Mouse (Mus musculus): ENCODE data around the gene Fkbp4. TPM values are rescaled to one million over a fixed set of nuclear protein-coding genes. Genes with fewer than 3 reads are reported as not detected.

The Fkbp4 gene
- polyA plus RNA-seq, 1 experiment from 2014 or later, result 612 TPM

DNA sequence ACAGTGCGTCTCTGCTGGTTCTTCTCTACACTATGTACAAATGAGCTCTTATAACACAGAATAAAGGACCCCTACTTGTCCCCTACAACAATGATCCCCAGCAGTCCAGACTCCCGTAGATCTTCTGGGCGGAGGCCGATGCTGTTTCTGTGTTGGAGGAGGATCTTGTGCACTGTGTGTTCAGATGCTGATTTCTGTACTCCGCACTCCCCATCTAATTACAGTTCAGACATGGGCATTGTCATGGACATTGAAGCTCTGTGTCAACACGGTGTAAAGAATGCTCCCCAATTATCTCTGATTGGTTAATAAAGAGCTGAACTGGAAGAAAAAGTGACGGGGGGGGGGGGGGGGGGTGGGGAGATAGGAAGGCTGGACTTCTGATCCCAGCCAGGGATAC, 27.6 kb upstream of the Fkbp4 start:
- H3K4me2 ChIP-seq (ENCODE audit: low read depth, low read length), result no peak overlapping the region
- ATAC-seq (replicated peaks; ENCODE audit: insufficient number of reproducible peaks, low FRiP score, low TSS enrichment, low read depth) (0 out of 2 replicates have a peak, but pooled peaks have one; percentile 29), DNase-seq (ENCODE audit: low spot score) (no peak)
- H3K9ac ChIP-seq (replicated peaks; ENCODE audit: low read length), result no peak overlapping the region
- no peaks in the 10 kb centered on the region for H3K4me1 ChIP-seq (ENCODE audit: control insufficient read depth, insufficient read depth, low read length)
- no peaks in the 10 kb centered on the region for H3K27me3 ChIP-seq (ENCODE audit: control insufficient read depth, insufficient read depth, low read length)
- no peaks in the 10 kb centered on the region for H3K36me3 ChIP-seq (replicated peaks; ENCODE audit: control insufficient read depth, insufficient read depth, low read depth, low read length)
- H3K27ac ChIP-seq (replicated peaks; ENCODE audit: low read depth, low read length), result no peak overlapping the region
- no peak overlapping the region for H3K4me3 ChIP-seq (ENCODE audit: low read depth, low read length)
- 32% methylated on average over 6 of the region's 7 CpGs for WGBS
- H3K9me3 ChIP-seq (replicated peaks; ENCODE audit: control insufficient read depth, low read length), result no peaks in the 10 kb centered on the region

DNA sequence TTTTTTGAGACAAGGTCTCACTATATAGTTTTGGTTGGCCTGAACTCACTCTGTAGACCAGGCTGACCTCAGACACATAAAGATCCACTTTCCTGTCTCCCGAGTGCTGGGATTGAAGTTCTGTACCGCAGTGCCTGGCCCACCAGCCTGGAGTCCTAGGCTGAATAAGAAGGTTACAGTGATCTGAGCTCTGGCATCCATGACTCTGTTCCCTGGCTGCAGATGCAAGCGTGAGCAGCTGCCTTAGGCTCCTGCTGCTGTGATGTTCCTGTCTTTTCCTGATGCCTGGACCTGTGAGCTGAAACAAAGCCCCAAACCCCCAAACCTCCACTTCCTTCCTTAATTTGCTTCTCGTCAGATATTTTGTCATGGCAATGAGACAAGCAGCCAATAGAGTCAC, 26.5 kb upstream of the Fkbp4 start:
- Histone ChIP-seq H3K27me3 (ENCODE audit: control insufficient read depth, insufficient read depth, low read length) (no peaks in the 10 kb centered on the region), H3K9ac (replicated peaks; ENCODE audit: low read length) (no peak overlapping the region), H3K27ac (replicated peaks; ENCODE audit: low read depth, low read length) (no peak overlapping the region), H3K36me3 (replicated peaks; ENCODE audit: control insufficient read depth, insufficient read depth, low read depth, low read length) (no peaks in the 10 kb centered on the region), H3K9me3 (replicated peaks; ENCODE audit: control insufficient read depth, low read length) (no peaks in the 10 kb centered on the region), H3K4me1 (ENCODE audit: control insufficient read depth, insufficient read depth, low read length) (no peaks in the 10 kb centered on the region), H3K4me2 (ENCODE audit: low read depth, low read length) (no peak overlapping the region), H3K4me3 (ENCODE audit: low read depth, low read length) (no peak overlapping the region)
- DNase-seq (ENCODE audit: low spot score) (no peak), ATAC-seq (replicated peaks; ENCODE audit: insufficient number of reproducible peaks, low FRiP score, low TSS enrichment, low read depth) (no peak)
- 69% methylated on average over 4 of the region's 4 CpGs for WGBS

DNA sequence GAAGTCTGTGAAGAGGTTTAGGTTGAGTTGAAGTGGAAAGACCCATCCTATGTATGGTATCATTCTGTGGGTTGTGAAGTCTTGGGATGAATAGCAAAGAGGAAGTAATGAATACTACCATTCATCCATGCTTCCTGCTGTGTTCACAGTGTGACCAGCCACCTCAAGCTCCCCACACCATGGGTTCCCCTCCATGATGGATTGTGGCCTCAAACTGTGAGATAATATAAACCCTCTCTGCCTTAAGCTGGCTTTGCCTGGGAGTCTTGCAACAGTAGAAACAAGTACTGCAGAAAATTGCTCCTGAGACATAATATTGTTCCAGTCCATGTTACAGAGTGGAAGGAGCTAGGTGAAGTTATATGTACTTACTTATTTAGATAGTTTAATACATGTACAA, 23.1 kb upstream of the Fkbp4 start:
- no peak for DNase-seq (ENCODE audit: low spot score)
- Histone ChIP-seq H3K9me3 (replicated peaks; ENCODE audit: control insufficient read depth, low read length) (no peaks in the 10 kb centered on the region), H3K9ac (replicated peaks; ENCODE audit: low read length) (no peak overlapping the region), H3K36me3 (replicated peaks; ENCODE audit: control insufficient read depth, insufficient read depth, low read depth, low read length) (no peaks in the 10 kb centered on the region), H3K4me2 (ENCODE audit: low read depth, low read length) (no peak overlapping the region), H3K27me3 (ENCODE audit: control insufficient read depth, insufficient read depth, low read length) (no peaks in the 10 kb centered on the region), H3K4me1 (ENCODE audit: control insufficient read depth, insufficient read depth, low read length) (no peaks in the 10 kb centered on the region), H3K27ac (replicated peaks; ENCODE audit: low read depth, low read length) (no peak overlapping the region), H3K4me3 (ENCODE audit: low read depth, low read length) (no peak overlapping the region)
- ATAC-seq (replicated peaks; ENCODE audit: insufficient number of reproducible peaks, low FRiP score, low TSS enrichment, low read depth), result no peak

DNA sequence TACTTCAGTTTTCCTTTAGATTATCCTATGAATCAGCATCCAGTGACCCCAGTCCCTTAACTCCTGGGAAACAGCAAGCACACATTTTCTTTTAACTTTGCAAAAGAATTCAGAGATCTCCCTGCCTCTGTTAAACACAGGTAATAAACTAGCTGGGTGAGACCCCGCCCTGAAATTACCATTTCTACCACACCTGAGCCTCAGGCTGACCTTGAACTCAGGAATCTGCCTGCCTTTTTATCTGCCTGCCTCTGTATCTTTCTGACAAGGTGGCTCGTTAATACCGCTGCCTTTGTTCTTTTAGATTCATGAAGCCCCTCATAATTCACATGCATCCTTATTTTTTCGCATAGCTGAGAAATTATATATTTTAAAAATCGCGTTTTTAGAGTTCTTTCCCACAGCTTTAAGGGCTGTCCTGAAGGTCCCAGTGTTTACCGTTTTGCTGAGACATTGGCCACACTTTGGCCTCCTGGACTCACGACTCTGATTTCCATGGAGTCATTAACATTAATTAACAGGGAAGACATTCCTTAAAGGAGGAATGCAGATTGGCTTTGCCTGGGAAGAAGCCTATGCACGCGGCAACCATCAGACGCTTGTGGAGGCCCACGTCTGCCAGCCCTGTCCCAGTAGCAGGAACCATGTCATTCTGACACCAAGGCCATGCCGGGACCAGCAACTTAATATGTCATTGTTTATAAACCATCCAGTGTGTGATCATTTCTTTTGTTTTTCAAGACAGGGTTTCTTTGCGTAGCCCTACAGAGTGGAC, 22.4 kb upstream of the Fkbp4 start:
- H3K4me1 ChIP-seq (ENCODE audit: control insufficient read depth, insufficient read depth, low read length), result no peaks in the 10 kb centered on the region
- H3K27ac ChIP-seq (replicated peaks; ENCODE audit: low read depth, low read length), result no peak overlapping the region
- DNase-seq (ENCODE audit: low spot score) (no peak), ATAC-seq (replicated peaks; ENCODE audit: insufficient number of reproducible peaks, low FRiP score, low TSS enrichment, low read depth) (no peak)
- H3K4me2 ChIP-seq (ENCODE audit: low read depth, low read length), result no peak overlapping the region
- 82% methylated on average over 14 of the region's 14 CpGs for WGBS
- no peak overlapping the region for H3K4me3 ChIP-seq (ENCODE audit: low read depth, low read length)
- no peaks in the 10 kb centered on the region for H3K36me3 ChIP-seq (replicated peaks; ENCODE audit: control insufficient read depth, insufficient read depth, low read depth, low read length)
- no peaks in the 10 kb centered on the region for H3K27me3 ChIP-seq (ENCODE audit: control insufficient read depth, insufficient read depth, low read length)
- H3K9me3 ChIP-seq (replicated peaks; ENCODE audit: control insufficient read depth, low read length), result no peaks in the 10 kb centered on the region
- no peak overlapping the region for H3K9ac ChIP-seq (replicated peaks; ENCODE audit: low read length)

DNA sequence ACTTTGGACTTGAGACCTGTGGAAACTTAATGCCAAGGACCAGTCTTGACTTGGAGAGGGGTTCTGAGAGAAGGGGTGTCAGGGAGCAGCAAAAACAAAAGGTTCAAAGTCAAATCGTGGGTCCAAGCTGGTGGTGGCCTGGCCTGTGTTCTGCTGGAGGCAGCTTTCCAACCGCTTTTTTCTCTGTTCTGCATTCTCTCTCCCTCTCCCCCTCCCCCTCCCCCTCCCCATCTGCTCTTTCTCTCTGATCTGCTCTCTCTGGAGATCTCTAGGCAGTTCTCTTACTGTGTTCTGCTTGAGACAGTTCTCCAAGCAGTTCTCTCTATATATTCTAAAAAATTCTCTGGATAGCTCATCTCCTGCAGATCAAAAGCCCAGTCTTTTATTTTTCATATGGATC, 21.8 kb upstream of the Fkbp4 start:
- Histone ChIP-seq H3K4me2 (ENCODE audit: low read depth, low read length) (no peak overlapping the region), H3K4me1 (ENCODE audit: control insufficient read depth, insufficient read depth, low read length) (no peaks in the 10 kb centered on the region), H3K9ac (replicated peaks; ENCODE audit: low read length) (no peak overlapping the region), H3K36me3 (replicated peaks; ENCODE audit: control insufficient read depth, insufficient read depth, low read depth, low read length) (no peaks in the 10 kb centered on the region), H3K27me3 (ENCODE audit: control insufficient read depth, insufficient read depth, low read length) (no peaks in the 10 kb centered on the region), H3K4me3 (ENCODE audit: low read depth, low read length) (no peak overlapping the region), H3K27ac (replicated peaks; ENCODE audit: low read depth, low read length) (no peak overlapping the region), H3K9me3 (replicated peaks; ENCODE audit: control insufficient read depth, low read length) (no peaks in the 10 kb centered on the region)
- DNase-seq (ENCODE audit: low spot score), result no peak
- no peak for ATAC-seq (replicated peaks; ENCODE audit: insufficient number of reproducible peaks, low FRiP score, low TSS enrichment, low read depth)
- 17% methylated on average over 2 of the region's 2 CpGs for WGBS

DNA sequence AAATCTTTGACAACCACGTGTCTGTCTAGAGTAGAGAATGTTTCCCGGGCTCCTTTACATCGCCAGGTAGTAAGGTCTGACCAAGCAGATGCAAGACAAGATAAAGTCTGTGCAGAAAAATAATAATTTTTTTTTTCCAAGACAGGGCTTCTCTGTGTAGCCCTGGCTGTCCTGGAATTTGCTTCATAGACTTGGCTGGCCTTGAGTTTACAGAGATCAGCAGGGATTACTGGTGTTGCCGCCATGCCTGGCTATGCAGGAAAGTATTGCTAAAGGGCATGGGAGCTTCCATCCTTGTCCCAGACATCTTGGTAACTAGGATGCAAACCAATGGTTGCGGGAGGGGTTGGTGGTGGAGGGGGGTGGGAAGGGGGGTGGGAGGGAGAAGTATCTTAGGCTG, 18.7 kb upstream of the Fkbp4 start:
- no peak for ATAC-seq (replicated peaks; ENCODE audit: insufficient number of reproducible peaks, low FRiP score, low TSS enrichment, low read depth)
- Histone ChIP-seq H3K4me2 (ENCODE audit: low read depth, low read length) (no peak overlapping the region), H3K9me3 (replicated peaks; ENCODE audit: control insufficient read depth, low read length) (no peaks in the 10 kb centered on the region), H3K9ac (replicated peaks; ENCODE audit: low read length) (no peak overlapping the region), H3K36me3 (replicated peaks; ENCODE audit: control insufficient read depth, insufficient read depth, low read depth, low read length) (no peaks in the 10 kb centered on the region), H3K27ac (replicated peaks; ENCODE audit: low read depth, low read length) (no peak overlapping the region), H3K27me3 (ENCODE audit: control insufficient read depth, insufficient read depth, low read length) (no peaks in the 10 kb centered on the region), H3K4me3 (ENCODE audit: low read depth, low read length) (no peak overlapping the region), H3K4me1 (ENCODE audit: control insufficient read depth, insufficient read depth, low read length) (no peaks in the 10 kb centered on the region)
- DNase-seq (ENCODE audit: low spot score), result no peak
- WGBS, result 89% methylated on average over 5 of the region's 5 CpGs

DNA sequence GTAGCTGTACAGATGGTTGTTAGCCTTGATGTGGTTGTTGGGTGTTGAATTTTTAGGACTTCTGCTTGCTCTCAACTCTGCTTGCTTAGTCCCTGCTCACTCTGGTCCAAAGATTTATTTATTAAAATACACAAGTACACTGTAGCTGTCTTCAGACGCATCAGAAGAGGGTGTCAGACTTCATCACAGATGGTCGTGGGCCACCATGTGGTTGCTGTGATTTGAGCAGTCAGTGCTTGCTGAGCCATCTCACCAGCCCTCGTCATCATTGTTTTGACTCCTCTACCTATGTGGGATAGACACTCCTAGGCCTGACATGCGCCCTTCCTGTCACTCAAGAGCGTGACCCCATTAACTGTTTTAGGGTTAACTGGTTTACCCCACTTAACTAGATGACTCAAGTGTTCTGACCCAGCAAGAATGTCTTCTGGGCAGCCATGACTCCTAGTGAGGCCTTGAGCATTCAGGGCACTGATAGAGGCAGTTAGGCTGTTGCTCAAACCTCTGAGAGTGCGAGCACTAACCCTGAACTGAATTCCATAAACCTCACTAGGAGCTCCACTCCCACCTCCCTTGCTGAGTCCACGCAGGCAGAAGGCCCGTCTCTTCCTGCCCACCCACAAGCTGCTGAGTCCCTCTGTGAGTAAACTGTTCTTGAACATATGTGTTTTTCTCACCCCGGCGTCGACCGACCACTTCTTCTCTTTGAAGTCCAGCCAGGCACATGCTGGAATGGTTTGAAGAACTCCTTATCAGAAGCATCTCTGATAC, 17.5 kb upstream of the Fkbp4 start:
- WGBS, result 81% methylated on average over 12 of the region's 12 CpGs
- no peak overlapping the region for H3K27ac ChIP-seq (replicated peaks; ENCODE audit: low read depth, low read length)

DNA sequence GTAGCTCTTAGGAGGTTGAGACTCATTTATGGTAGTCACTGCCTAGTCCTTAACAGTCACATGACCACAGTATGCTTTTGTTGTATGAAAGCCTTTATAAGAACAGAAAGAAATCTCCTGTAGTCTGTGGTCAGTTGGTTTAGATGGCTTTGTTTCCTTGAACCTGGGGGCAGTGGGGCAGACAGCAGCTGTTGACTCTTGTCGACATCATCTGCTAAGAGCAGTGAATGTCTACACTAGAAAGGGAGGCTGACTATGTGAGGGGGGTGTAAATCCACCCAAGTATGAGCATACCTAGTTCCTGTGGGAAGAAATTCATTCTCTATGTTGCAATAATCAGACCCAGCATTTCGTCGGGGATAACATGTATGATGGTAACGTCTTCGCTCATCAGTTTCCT, 8.6 kb upstream of the Fkbp4 start:
- no peaks in the 10 kb centered on the region for H3K27me3 ChIP-seq (ENCODE audit: control insufficient read depth, insufficient read depth, low read length)
- H3K36me3 ChIP-seq (replicated peaks; ENCODE audit: control insufficient read depth, insufficient read depth, low read depth, low read length), result no peaks in the 10 kb centered on the region
- H3K9ac ChIP-seq (replicated peaks; ENCODE audit: low read length), result no peak overlapping the region
- H3K4me3 ChIP-seq (ENCODE audit: low read depth, low read length), result no peak overlapping the region
- ATAC-seq (replicated peaks; ENCODE audit: insufficient number of reproducible peaks, low FRiP score, low TSS enrichment, low read depth) (no peak), DNase-seq (ENCODE audit: low spot score) (no peak)
- WGBS, result 93% methylated on average over 5 of the region's 5 CpGs
- H3K27ac ChIP-seq (replicated peaks; ENCODE audit: low read depth, low read length), result no peak overlapping the region
- H3K4me1 ChIP-seq (ENCODE audit: control insufficient read depth, insufficient read depth, low read length), result no peaks in the 10 kb centered on the region
- H3K4me2 ChIP-seq (ENCODE audit: low read depth, low read length), result no peak overlapping the region
- no peaks in the 10 kb centered on the region for H3K9me3 ChIP-seq (replicated peaks; ENCODE audit: control insufficient read depth, low read length)

More for the DNA sequence above, 17.5 kb upstream of the Fkbp4 start:
- Histone ChIP-seq H3K4me1 (ENCODE audit: control insufficient read depth, insufficient read depth, low read length) (no peaks in the 10 kb centered on the region), H3K36me3 (replicated peaks; ENCODE audit: control insufficient read depth, insufficient read depth, low read depth, low read length) (no peaks in the 10 kb centered on the region), H3K9me3 (replicated peaks; ENCODE audit: control insufficient read depth, low read length) (no peaks in the 10 kb centered on the region), H3K27me3 (ENCODE audit: control insufficient read depth, insufficient read depth, low read length) (no peaks in the 10 kb centered on the region), H3K4me3 (ENCODE audit: low read depth, low read length) (no peak overlapping the region), H3K4me2 (ENCODE audit: low read depth, low read length) (no peak overlapping the region), H3K9ac (replicated peaks; ENCODE audit: low read length) (no peak overlapping the region)
- ATAC-seq (replicated peaks; ENCODE audit: insufficient number of reproducible peaks, low FRiP score, low TSS enrichment, low read depth) (no peak), DNase-seq (ENCODE audit: low spot score) (no peak)

All from embryonic facial prominence, embryonic 11.5 days (tissue).